In the genomic region with DNA sequence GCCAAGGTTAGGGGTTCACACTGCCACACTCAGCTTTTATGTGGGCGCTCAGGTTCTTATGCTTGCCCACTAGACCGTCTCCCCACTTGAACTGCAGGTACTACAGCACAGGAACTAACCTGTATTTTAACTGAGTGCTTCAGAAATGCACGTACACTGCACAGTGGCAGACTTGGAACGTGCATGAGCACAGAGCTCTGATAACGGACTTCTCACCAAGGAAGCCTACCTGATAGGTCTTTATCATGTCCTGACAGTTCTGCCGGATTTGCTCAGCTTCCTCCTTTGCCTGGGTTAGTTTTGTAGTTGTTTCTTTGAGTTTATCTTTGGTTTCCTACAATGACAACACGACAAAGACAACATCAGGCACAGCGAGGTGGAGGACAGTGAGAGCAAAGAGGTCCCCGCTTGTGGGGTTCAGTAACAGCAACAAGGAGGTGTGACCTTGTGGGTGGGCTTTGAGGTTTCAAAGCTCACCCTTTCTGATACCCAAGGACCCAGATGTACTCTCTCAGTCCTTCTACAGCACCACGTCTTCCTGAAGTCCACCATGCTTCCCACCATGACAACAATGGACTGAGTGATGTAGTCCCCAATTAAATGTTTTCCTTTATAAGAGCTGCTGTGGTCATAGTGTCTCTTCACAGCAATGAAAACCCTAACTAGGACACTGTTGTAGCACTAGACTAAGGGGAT, we compare ENCODE assay signal across 17 mouse cellular contexts. TPM values are rescaled to one million over a fixed set of nuclear protein-coding genes. Genes with fewer than 3 reads are reported as not detected.
DNase-seq lines count a peak whose midpoint lies in the region; ATAC-seq and TF ChIP-seq lines count a peak whose summit lies in the region.
"Had no signal": no experiment of that assay in that cellular context is flagged by ENCODE, and none has a peak within 500 bp of the region (broad histone marks: within the 10 kb centered on the region; RNA-seq: fewer than 3 reads in every experiment).

No protein-coding gene starts in this region.

- intact Hi-C loops in heart, adult 2 months (cut with DNase I): no loop called here
- intact Hi-C loops in heart, postnatal 10 days (cut with DNase I): no loop called here
- intact Hi-C loops in left cerebral cortex, postnatal 14 days (cut with DNase I): no loop called here

- no peaks in the 10 kb centered on the region for H3K79me2 ChIP-seq in heart, adult 2 months (replicated peaks; ENCODE audit: control insufficient read depth, insufficient read depth, low read length)

- no peak for ATAC-seq in lung, embryonic 14.5 days (ENCODE audit: insufficient read depth)
- ATAC-seq in erythroblast, adult 5-6 weeks (replicated peaks; ENCODE audit: low FRiP score, poor library complexity, severe bottlenecking): peak; percentile 81
- peak; percentile 77 for ATAC-seq in liver, postnatal 0 days
- ATAC-seq: midbrain, embryonic 15.5 days had no signal

- 59% methylated on average over 10 of the region's 10 CpGs for WGBS in heart, adult 2 months
- WGBS in lung, embryonic 14.5 days: 69% methylated on average over 10 of the region's 10 CpGs
- 62% methylated on average over 10 of the region's 10 CpGs for WGBS in liver, postnatal 0 days (ENCODE audit: insufficient replicate concordance)

- H3K4me1 ChIP-seq in heart, adult 2 months (ENCODE audit: control insufficient read depth, insufficient read depth, low read length): peaks cover 5% of the 10 kb centered on the region; the same call in 1 of the 2 replicates
- no peaks in the 10 kb centered on the region for H3K4me1 ChIP-seq in lung, embryonic 14.5 days (ENCODE audit: insufficient read depth)
- H3K4me1 ChIP-seq in liver, postnatal 0 days (ENCODE audit: insufficient read depth): peaks cover 21% of the 10 kb centered on the region
- H3K4me1 ChIP-seq: hindbrain, embryonic 15.5 days; midbrain, embryonic 15.5 days had no signal

- peak overlapping the region; percentile 29 for H3K27ac ChIP-seq in heart, adult 2 months
- 0 out of 2 replicates have a peak overlapping the region, but pooled peaks have one; percentile 44 for H3K27ac ChIP-seq in lung, embryonic 14.5 days (ENCODE audit: low read depth)
- peak overlapping the region; percentile 69 for H3K27ac ChIP-seq in liver, postnatal 0 days (ENCODE audit: low read depth)
- H3K27ac ChIP-seq: hindbrain, embryonic 15.5 days; layer of hippocampus, adult 2 months; left cerebral cortex, adult 2 months; midbrain, embryonic 15.5 days had no signal

- H3K4me2 ChIP-seq in lung, embryonic 14.5 days: no peak overlapping the region
- H3K4me2 ChIP-seq in liver, postnatal 0 days (ENCODE audit: low read depth, low read length): peak overlapping the region; percentile 15
- H3K4me2 ChIP-seq: hindbrain, embryonic 15.5 days; midbrain, embryonic 15.5 days had no signal

- no peaks in the 10 kb centered on the region for H3K9me3 ChIP-seq in lung, embryonic 14.5 days (ENCODE audit: low read depth, low read length)
- no peaks in the 10 kb centered on the region for H3K9me3 ChIP-seq in liver, postnatal 0 days (ENCODE audit: low read length)
- H3K9me3 ChIP-seq: hindbrain, embryonic 15.5 days; midbrain, embryonic 15.5 days had no signal

- H3K9ac ChIP-seq in heart, adult 2 months (ENCODE audit: low read depth, low read length): no peak overlapping the region
- H3K9ac ChIP-seq in lung, embryonic 14.5 days: no peak overlapping the region
- H3K9ac ChIP-seq in liver, postnatal 0 days (replicated peaks): no peak overlapping the region
- H3K9ac ChIP-seq: hindbrain, embryonic 15.5 days; midbrain, embryonic 15.5 days had no signal

- TF ChIP-seq EP300 in heart, adult 2 months (IDR thresholded peaks at IDR 0.05; ENCODE audit: insufficient read depth, low read depth, low read length): no peak
- TF ChIP-seq EP300 in liver, postnatal 0 days (IDR thresholded peaks at IDR 0.05; ENCODE audit: low read depth): peak; percentile 93

- H3K27me3 ChIP-seq in heart, adult 2 months (ENCODE audit: control insufficient read depth, insufficient read depth, low read length): no peaks in the 10 kb centered on the region
- no peaks in the 10 kb centered on the region for H3K27me3 ChIP-seq in lung, embryonic 14.5 days (ENCODE audit: insufficient read depth, low read length)
- no peaks in the 10 kb centered on the region for H3K27me3 ChIP-seq in liver, postnatal 0 days (ENCODE audit: insufficient read depth, low read length)
- H3K27me3 ChIP-seq: hindbrain, embryonic 15.5 days; midbrain, embryonic 15.5 days had no signal

- no peak overlapping the region for H3K4me3 ChIP-seq in heart, adult 2 months
- H3K4me3 ChIP-seq in lung, embryonic 14.5 days (ENCODE audit: low read depth, low read length): no peak overlapping the region
- H3K4me3 ChIP-seq in liver, postnatal 0 days (ENCODE audit: low read depth, low read length): no peak overlapping the region
- H3K4me3 ChIP-seq: hindbrain, embryonic 15.5 days; layer of hippocampus, adult 2 months; left cerebral cortex, adult 2 months; midbrain, embryonic 15.5 days had no signal

- DNase-seq in heart, adult 2 months: no peak
- no peak for DNase-seq in heart, postnatal 10 days
- no peak for DNase-seq in lung, embryonic 14.5 days
- DNase-seq in lung, postnatal 36 days: no peak
- DNase-seq in liver, postnatal 0 days: no peak
- no peak for DNase-seq in left cerebral cortex, postnatal 14 days (ENCODE audit: low spot score in 2 of 2)
- DNase-seq in layer of hippocampus, adult 11-12 months (ENCODE audit: low spot score): no peak
- DNase-seq: adrenal gland, adult 8-10 months; cerebellum, adult 9-11 months; gastrocnemius, postnatal 36 days; kidney, adult 2 months; thymus, postnatal 36 days had no signal

- TF ChIP-seq CTCF in heart, adult 2 months (IDR thresholded peaks at IDR 0.05): no peak
- TF ChIP-seq CTCF in lung, embryonic 14.5 days (IDR thresholded peaks at IDR 0.05; ENCODE audit: low read depth): no peak
- no peak for TF ChIP-seq CTCF in liver, postnatal 0 days (IDR thresholded peaks at IDR 0.05; ENCODE audit: low read depth)

- H3K36me3 ChIP-seq in heart, adult 2 months (ENCODE audit: control insufficient read depth, insufficient read depth, low read length): peaks cover 13% of the 10 kb centered on the region
- peaks cover 86% of the 10 kb centered on the region for H3K36me3 ChIP-seq in lung, embryonic 14.5 days (ENCODE audit: insufficient read depth)
- peaks cover 54% of the 10 kb centered on the region for H3K36me3 ChIP-seq in liver, postnatal 0 days (replicated peaks; ENCODE audit: insufficient read depth, low read length)

- no peak for TF ChIP-seq POLR2A in heart, adult 2 months (IDR thresholded peaks at IDR 0.05; ENCODE audit: insufficient read depth, low read depth, low read length)

RNA-seq across cellular contexts. Expression of a gene that starts 20.2 kb away (rescaled TPM):
- total RNA-seq in heart, adult 2 months (2021): 10 to 100 TPM; 24.9 to 28.6 TPM
- 5.0 and 7.9 TPM in 2 replicates for polyA plus RNA-seq in heart, adult 2 months (2012; rRNA removed)
- total RNA-seq in heart, postnatal 10 days (2021): 10 to 100 TPM; 22.2 to 29.6 TPM
- polyA plus RNA-seq in lung, embryonic 14.5 days (2014; fragmentation: Nextera tagmentation; extraction: Ambion mirVana): 25.0 and 25.2 TPM in 2 replicates
- 20.5 and 24.2 TPM in 2 replicates for total RNA-seq in erythroblast, adult 5-6 weeks (2015; ENCODE audit: low replicate concordance)
- total RNA-seq in erythroblast, adult 5-6 weeks (2017; ENCODE audit: low replicate concordance): 56.7 and 70.5 TPM in 2 replicates
- 3.8 and 4.6 TPM in 2 replicates for polyA plus RNA-seq in liver, postnatal 0 days (2015; fragmentation: Nextera tagmentation; extraction: Ambion mirVana)
- 10 to 100 TPM; 43.6 to 47.2 TPM for total RNA-seq in left cerebral cortex, postnatal 14 days (2021)

RNA-seq across cellular contexts. Expression of a gene that starts 24.2 kb away (rescaled TPM):
- not detected for total RNA-seq in heart, adult 2 months (2021)
- polyA plus RNA-seq in heart, adult 2 months (2012; rRNA removed): 0.02 and 0.06 TPM in 2 replicates
- total RNA-seq in heart, postnatal 10 days (2021): under 1 TPM; 0.07 to 0.10 TPM
- polyA plus RNA-seq in lung, embryonic 14.5 days (2014; fragmentation: Nextera tagmentation; extraction: Ambion mirVana): 1.3 and 2.0 TPM in 2 replicates
- total RNA-seq in erythroblast, adult 5-6 weeks (2015; ENCODE audit: low replicate concordance): not detected in 2 replicates
- total RNA-seq in erythroblast, adult 5-6 weeks (2017; ENCODE audit: low replicate concordance): not detected in 2 replicates
- not detected in 2 replicates for polyA plus RNA-seq in liver, postnatal 0 days (2015; fragmentation: Nextera tagmentation; extraction: Ambion mirVana)
- total RNA-seq in left cerebral cortex, postnatal 14 days (2021): under 1 TPM; 0.44 to 0.68 TPM
- total RNA-seq: gastrocnemius, postnatal 36 days had no signal
